Mouse (Mus musculus): ENCODE measurements around the gene St6galnac3. TPM values are rescaled to one million over a fixed set of nuclear protein-coding genes. Genes with fewer than 3 reads are reported as not detected.

Gene St6galnac3
- total RNA-seq, 2 experiments from 2014 or later = 22.0 to 25.9 TPM

DNA sequence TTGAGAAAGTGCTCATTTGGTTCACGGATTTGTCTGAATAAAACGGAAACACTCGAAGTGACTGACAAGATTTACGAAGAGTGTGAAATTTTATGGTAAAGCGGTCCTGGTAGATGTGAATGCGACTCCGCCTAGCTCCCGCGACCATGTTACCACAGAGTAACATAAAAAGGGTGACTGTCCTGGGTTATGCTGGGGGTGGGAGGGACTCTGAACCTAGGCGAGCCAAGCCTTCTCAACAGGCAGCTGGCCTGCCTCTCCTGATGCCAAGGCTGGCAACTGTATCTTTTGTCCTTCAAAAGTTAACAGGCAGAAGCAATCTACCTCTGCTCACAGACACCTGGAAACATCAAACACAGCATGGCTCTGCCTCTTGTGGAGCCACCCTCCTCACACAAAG lies 9.8 kb upstream of the St6galnac3 start:
- no peak for DNase-seq (ENCODE audit: low spot score in 2 of 2)

DNA sequence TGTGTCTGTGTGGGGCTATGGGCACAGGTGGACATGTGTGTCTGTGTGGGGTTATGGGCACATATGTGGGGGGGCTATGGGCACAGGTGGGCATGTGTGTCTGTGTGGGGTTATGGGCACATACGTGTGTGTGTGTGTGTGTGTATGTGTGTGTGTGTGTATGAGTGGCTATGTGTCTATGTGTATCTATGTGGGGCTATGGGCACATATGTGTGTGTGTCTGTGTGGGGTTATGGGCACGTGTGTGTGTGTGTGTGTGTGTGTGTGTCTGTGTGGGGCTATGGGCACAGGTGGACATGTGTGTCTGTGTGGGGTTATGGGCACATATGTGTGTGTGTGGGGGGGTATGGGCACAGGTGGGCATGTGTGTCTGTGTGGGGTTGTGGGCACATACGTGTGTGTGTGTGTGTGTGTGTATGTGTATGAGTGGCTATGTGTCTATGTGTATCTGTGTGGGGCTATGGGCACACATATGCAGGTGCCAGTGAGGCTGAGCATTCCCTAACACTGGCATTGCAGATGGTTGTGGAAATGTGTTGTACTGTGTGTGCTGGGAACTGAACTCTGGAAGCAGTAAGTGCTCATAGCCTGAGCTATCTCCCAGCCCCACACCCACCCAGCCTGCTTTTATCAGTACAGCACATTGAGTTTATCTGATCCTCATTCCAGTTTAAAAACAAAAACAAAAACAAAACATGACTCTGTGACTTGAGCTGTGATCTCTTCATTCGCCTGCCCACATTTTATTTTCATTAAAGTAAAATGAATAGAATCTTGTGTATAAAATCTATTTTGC lies 8.6 kb upstream of the St6galnac3 start:
- DNase-seq (ENCODE audit: low spot score in 2 of 2) = no peak

GRCm38 (mm10) chr3:153732749-153733148 lies 7.8 kb upstream of the St6galnac3 start:
- DNase-seq (ENCODE audit: low spot score in 2 of 2) = no peak

GRCm38 (mm10) chr3:153732035-153732434 lies 7.1 kb upstream of the St6galnac3 start:
- no peak for DNase-seq (ENCODE audit: low spot score in 2 of 2)

- no peak for DNase-seq (ENCODE audit: low spot score in 2 of 2)
These were observed 3.6 kb upstream of the St6galnac3 start for GRCm38 (mm10) chr3:153728577-153728976.

DNA sequence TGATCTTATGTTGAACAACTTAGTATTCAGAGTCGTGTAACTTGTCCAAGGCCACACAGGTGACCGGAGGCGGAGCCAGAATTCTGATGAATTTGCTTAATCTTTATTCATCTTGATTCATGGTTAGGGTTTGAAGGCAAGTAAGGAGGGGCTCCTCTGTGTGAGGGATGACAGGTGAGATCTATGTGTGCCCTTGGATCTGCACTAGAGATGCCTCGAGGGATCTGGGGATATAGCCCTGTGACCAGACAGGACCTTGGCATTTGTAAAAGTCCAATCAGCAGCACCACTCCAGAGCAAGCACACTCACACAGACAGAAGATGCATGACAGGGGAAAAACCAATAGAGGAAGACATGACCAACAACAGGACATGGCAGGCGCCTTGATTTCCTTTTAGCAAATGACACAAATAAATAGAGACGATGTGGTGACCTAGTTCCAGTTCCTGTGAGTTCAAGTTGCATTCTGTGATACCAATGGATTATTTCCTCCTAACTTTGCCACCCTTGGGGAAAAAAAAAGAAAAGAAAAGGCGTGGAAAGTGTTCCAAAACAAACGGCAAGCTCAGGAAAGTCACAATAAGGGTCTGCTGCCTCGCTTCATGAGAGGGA lies 1.4 kb downstream of the St6galnac3 start:
- no peak for DNase-seq (ENCODE audit: low spot score in 2 of 2)

DNA sequence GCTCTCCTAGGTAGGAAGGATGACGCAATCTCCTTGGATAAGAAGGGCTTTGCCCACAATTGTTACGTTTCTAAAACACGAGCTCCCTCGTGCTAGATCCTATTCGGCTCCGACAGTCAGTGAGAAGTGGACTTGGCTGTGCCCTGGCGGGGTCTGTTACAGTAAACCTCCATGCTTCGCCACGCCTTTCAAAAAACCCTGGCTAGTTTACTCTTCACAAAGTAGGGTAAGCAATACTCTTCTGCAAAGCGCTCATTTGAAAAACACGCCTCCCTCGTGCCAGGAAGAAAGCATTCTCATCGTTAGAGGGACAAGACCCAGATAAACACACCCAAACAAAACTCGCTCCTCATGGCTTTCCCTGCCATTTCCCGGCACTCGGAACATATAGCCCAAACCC lies 3.4 kb downstream of the St6galnac3 start:
- DNase-seq (ENCODE audit: low spot score in 2 of 2) = no peak

DNA sequence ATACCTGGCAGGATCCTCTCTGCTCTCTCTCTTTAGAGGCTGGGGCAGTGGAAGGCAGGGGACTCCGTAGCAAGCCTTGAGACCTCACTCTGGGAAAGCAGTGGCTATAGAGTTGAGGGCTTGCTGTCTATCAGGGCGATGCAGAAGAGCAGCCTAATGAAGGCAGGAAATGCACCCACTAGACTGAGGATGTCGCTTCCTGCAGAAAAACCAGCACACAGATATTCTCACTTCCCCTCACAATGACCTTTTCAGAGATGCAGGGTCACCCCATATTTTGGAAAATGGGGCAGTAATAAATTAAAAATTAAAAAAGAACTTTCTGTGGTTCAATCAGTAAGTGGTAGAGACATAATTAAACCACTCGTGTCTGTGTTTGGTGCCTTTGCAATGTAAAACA lies 4.1 kb downstream of the St6galnac3 start:
- no peak for DNase-seq (ENCODE audit: low spot score in 2 of 2)

- no peak for DNase-seq (ENCODE audit: low spot score in 2 of 2)
These were observed 4.7 kb downstream of the St6galnac3 start for GRCm38 (mm10) chr3:153720296-153720695.

DNA sequence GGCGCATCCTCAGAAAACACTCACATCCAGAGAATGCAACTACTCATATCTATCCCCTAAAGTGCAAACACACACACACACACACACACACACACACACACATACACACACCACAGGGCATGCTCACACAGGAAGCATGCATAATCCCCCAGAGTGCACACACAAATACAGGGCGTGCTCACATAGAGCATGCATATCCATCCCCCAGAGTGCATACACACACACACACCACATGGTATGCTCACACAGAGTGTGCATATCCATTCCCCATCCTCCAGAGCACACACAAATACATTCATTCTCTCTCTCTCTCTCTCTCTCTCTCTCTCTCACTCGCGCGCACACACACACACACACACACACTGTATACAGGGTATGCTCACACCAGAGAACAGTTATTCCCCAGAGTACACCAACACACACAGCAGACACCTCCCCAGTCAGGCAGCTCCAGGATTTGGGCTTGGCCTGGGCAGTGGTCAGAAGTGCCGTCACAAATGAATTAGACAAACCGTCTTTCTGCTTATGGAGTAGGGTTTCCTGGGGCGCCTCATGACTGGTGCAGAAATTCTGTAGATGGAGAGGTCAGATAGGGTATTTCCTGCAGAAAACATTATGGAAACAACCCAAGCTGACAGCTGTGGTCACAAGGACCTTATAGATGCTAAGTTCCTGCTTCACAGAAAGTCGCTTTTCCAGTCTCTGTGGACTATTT lies 5.6 kb downstream of the St6galnac3 start:
- DNase-seq (ENCODE audit: low spot score in 2 of 2) = no peak

DNA sequence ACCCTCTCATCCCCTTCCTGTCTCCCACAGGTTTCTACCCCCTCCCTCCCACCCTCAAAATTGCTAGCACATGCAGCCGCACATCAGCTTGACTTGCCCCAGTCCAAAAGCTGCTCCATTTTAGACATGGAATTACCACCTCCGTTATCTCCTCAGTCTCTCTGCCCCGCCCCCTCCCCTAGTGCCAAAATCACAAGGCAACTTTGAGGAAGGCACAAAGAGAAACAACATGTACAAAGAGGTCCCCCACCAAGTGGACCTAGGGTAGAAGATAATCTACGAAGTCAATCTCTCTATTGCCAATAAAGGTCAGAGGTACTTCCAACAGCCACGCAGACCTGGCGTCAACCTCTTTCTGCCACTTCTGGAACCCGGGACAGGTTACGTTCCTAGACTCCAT lies 6.2 kb downstream of the St6galnac3 start:
- DNase-seq (ENCODE audit: low spot score in 2 of 2) = no peak

GRCm38 (mm10) chr3:153717742-153718141 lies 7.2 kb downstream of the St6galnac3 start:
- no peak for DNase-seq (ENCODE audit: low spot score in 2 of 2)

DNA sequence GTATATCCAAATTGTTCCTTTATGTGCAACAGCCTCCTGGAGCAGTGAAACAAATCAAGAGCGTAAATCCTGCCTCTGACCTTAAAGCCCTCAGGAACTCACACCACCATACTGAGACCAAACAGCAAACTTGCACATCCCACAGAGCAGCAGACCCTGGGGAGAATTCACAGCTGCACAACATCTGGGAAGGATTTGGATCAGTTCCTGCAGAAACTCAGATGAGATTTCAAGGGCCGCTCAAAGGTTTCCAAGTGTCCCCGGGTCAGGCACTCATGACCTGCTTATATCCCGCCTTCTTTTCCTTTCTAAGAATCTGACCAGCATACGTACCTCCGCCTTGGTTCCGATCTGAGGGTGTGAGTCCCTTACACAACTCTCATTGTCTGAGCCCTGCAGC lies 9.3 kb downstream of the St6galnac3 start:
- no peak for DNase-seq (ENCODE audit: low spot score in 2 of 2)

GRCm38 (mm10) chr3:153710545-153710944 lies 14.4 kb downstream of the St6galnac3 start:
- no peak for DNase-seq (ENCODE audit: low spot score in 2 of 2)

GRCm38 (mm10) chr3:153707687-153708086 lies 17.3 kb downstream of the St6galnac3 start:
- DNase-seq (ENCODE audit: low spot score in 2 of 2) = no peak

GRCm38 (mm10) chr3:153706901-153707300 lies 18.1 kb downstream of the St6galnac3 start:
- DNase-seq (ENCODE audit: low spot score in 2 of 2) = no peak

GRCm38 (mm10) chr3:153701752-153702740 lies 22.9 kb downstream of the St6galnac3 start:
- no peak for DNase-seq (ENCODE audit: low spot score in 2 of 2)

DNA sequence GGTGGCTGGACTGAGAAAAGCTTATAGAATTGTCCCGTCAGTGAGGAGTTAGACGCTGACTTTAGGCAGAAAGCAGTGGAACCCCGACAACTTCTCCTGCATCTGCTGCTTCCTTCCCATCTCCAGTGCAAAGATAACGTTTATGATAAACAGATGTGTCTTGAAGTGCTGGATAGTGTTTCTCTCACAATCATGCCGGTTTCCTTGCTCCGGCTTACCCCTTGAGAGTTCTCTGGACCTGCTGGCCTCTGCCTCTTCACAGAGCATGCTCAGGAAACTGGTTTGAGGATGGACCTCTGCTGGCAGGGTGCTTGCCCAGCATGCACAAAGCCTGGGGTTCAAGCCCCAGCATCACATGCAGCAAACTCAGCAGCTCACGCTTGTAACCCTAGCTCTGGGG lies 23.8 kb downstream of the St6galnac3 start:
- DNase-seq (ENCODE audit: low spot score in 2 of 2) = no peak

GRCm38 (mm10) chr3:153699086-153699485 lies 25.9 kb downstream of the St6galnac3 start:
- no peak for DNase-seq (ENCODE audit: low spot score in 2 of 2)

DNA sequence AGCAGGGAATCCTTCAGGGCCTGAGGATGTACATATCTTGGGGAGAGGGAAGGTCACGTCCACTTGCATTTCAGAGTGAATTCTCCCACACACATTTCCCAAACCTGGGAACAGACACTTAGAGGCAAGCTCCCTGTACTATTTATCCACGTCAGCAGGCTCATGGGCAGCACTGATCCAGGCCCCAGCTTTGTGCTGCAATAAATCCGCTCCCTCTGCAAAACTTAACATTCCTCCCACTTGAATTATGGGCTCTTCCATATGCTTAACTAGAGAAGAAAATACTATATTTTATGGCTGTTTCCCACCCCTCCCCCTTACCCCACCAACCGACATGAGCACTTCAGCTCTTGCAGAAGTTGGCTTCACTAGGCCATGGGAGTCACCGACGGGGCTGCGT lies 32.0 kb downstream of the St6galnac3 start:
- DNase-seq (ENCODE audit: low spot score in 2 of 2) = no peak

- no peak for DNase-seq (ENCODE audit: low spot score in 2 of 2)
These were observed 32.7 kb downstream of the St6galnac3 start for GRCm38 (mm10) chr3:153692206-153692813.

All from adrenal gland, postnatal 4 days (tissue).